In the genomic region with DNA sequence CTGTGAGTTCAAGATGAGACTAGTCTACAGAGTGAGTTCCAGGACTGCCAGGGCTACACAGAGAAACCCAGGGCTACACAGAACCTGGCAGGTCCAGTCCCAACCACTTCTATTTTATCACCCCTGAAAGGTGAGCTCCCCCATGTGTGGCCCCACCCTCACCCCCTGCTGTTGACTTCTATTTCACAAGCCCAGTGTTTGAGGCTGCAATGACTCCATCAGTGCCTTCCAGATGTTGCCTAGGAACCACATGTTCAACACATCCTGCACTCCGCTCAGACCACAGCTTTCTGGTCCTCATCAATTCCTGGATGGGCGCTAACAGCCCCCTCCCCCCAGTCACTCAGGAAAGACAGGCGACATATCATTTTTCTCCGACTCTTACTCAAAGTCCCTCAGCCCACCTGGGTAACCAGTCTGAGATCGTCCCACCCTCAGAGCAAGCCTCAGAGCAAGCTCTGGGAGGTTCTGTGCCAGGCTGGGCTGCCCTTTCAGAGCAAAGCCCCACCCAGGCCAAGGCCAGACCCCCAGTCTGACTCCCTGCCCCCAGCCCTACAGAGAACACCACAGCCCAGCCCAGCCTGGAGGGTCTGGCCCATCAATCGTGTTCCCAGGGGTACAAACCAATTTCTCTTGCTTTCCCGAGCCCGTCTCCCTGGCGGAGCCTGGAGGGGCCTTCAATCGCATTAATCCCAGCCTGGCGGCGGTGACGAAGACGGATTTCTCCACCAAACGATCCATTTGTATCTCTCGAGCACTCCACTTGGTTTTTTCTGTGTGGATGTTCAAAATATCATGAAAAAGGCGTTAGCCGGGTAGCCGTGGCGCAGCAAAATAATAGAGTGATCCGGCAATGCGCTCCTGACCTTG, we compare ENCODE assay signal across 17 mouse cellular contexts. TPM values are rescaled to one million over a fixed set of nuclear protein-coding genes. Genes with fewer than 3 reads are reported as not detected.
"Had no signal": no experiment of that assay in that cellular context is flagged by ENCODE, and none has a peak within 500 bp of the region (broad histone marks: within the 10 kb centered on the region; RNA-seq: fewer than 3 reads in every experiment).

No protein-coding gene starts in this region.

- H3K4me2 ChIP-seq: limb, embryonic 13.5 days; midbrain, embryonic 13.5 days had no signal

- H3K9me3 ChIP-seq: midbrain, embryonic 13.5 days had no signal

- H3K4me3 ChIP-seq: limb, embryonic 13.5 days; midbrain, embryonic 13.5 days; myocyte had no signal

- DNase-seq: kidney, adult 9 months; kidney, postnatal 36 days; layer of hippocampus, adult 9-11 months; lung, adult 18-20 months; retina, postnatal 1 day; right cerebral cortex, postnatal 4 days; spleen, adult 18-20 months; thymus, adult 18-20 months; thymus, postnatal 14 days had no signal

- H3K27ac ChIP-seq: kidney, postnatal 0 days; limb, embryonic 13.5 days; liver, embryonic 14.5 days; midbrain, embryonic 13.5 days had no signal

- H3K9ac ChIP-seq: limb, embryonic 13.5 days; liver, embryonic 14.5 days; midbrain, embryonic 13.5 days had no signal

- H3K36me3 ChIP-seq: limb, embryonic 13.5 days; midbrain, embryonic 13.5 days had no signal

- ATAC-seq: midbrain, embryonic 13.5 days had no signal

RNA-seq across cellular contexts. Expression of a gene that starts 38.9 kb away (rescaled TPM):
- total RNA-seq: liver, adult 2 months had no signal
- polyA plus RNA-seq: limb, embryonic 13.5 days; liver, adult 2 months; liver, embryonic 14.5 days; lung, embryonic 16.5 days; myocyte; stomach, embryonic 14.5 days had no signal
